Mouse (Mus musculus): Measurements from ENCODE around the gene Six1.

GRCm38 (mm10) chr12:73048537-73048936 lies 5.2 kb downstream of the Six1 start:
- TF ChIP-seq POLR2A (IDR thresholded peaks at IDR 0.05; ENCODE audit: low read depth, low read length) = no peak
- no peak for TF ChIP-seq CTCF (IDR thresholded peaks at IDR 0.05; ENCODE audit: extremely low read depth, insufficient read length, insufficient replicate concordance, low read depth, low read length)

Data from small intestine, adult 2 months (tissue).